Mouse (Mus musculus): Measurements from ENCODE around the gene Hivep2.

DNA sequence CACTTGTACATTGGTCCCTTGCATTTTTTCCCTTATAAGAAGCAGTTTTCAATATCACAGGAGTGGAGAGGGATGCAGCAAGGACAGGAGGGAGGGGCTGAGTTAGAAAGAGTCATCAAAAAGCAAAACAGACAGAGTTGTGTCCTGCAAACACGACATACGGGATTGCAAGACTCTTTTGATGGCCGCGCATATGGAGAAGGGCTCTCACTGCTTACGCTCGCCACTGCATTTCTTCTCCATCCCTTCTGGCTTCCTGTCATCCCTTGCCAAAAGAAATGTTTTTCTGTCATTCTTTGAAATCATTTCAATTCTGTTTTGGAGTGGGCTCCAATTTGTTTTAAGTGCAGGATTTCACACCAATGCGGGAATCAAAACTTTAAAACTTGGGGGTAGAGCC is 233.5 kb downstream of the Hivep2 start:
- no peak for TF ChIP-seq POLR2A (IDR thresholded peaks at IDR 0.05; ENCODE audit: borderline replicate concordance, control insufficient read depth, low read depth, low read length)
- no peak for TF ChIP-seq CTCF (IDR thresholded peaks at IDR 0.05; ENCODE audit: control insufficient read depth, insufficient read depth, low read length)
